Mouse (Mus musculus): ENCODE data around the gene Gm266. TPM values are rescaled to one million over a fixed set of nuclear protein-coding genes. Genes with fewer than 3 reads are reported as not detected.
A peak's percentile ranks its signal among the peaks of the same experiment; 100 is the strongest.
"Not testable (repeated sequence)": the region's sequence is repeated elsewhere in the genome, so short reads cannot be mapped to it uniquely, and the experiment has no call there.

Gm266 gene
- polyA plus RNA-seq, 1 experiment: 1.7 TPM

DNA sequence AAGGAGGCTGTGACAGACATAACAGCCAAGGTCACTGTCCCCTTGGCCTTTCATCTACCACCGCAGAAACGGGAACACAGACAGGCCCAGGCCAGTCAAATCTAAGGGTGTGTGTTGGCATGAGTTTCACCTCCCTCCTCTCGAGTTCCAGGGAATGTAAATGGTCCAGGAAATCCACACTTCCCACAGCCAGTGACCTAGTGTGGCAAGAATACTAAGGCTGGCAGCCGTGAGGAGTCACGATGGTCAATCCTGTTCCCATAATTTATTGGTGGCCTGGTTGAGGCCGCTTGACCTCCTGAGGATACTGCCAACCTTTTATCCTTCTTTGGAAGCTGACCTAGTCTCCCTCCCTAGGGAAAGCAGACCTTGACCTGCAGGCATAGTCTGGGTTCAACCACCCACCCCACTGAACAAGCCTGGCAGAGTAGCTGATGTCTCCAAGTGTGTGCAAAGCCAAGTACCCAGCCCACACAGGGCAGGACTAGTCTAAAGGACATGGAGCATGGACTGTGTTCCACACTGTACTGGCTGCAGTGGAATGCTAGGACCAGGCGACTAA is 28.7 kb upstream of the Gm266 start:
- Histone ChIP-seq H3K36me3 (ENCODE audit: control insufficient read depth, insufficient read depth, low read length) (no peaks in the 10 kb centered on the region), H3K27me3 (ENCODE audit: control insufficient read depth, insufficient read depth, low read length) (no peaks in the 10 kb centered on the region), H3K27ac (ENCODE audit: control insufficient read depth, insufficient read depth, low read depth, low read length) (peak overlapping the region; percentile 63), H3K4me1 (ENCODE audit: control insufficient read depth, insufficient read depth, low read length) (no peaks in the 10 kb centered on the region), H3K4me3 (ENCODE audit: control insufficient read depth, low read depth, low read length) (no peak overlapping the region)
- TF ChIP-seq CTCF (IDR thresholded peaks at IDR 0.05; ENCODE audit: control insufficient read depth, insufficient read depth, insufficient replicate concordance, low read depth, low read length) (no peak), POLR2A (IDR thresholded peaks at IDR 0.05; ENCODE audit: control insufficient read depth, low read depth, low read length) (no peak)

DNA sequence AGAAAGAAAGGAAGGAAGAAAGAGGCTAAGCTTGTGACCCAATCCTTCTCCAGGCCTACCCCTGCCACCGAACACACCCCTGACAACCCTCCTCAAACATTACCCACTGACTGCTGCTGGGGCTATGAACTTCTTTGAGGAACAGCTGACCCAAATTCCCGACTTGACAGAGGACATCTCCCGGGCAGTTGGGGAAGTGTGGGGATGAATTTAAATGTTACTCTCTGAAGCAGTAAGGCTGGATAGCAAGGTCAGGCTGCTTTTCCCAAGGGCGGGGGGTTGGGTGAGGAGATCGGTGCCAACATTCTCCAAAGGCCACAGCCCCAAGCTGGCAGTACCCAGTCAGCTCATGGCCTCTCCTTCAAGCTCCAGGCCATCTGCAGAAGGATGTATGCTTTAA is 28.1 kb upstream of the Gm266 start:
- Histone ChIP-seq H3K4me3 (ENCODE audit: control insufficient read depth, low read depth, low read length) (no peak overlapping the region), H3K36me3 (ENCODE audit: control insufficient read depth, insufficient read depth, low read length) (no peaks in the 10 kb centered on the region), H3K4me1 (ENCODE audit: control insufficient read depth, insufficient read depth, low read length) (no peaks in the 10 kb centered on the region), H3K27me3 (ENCODE audit: control insufficient read depth, insufficient read depth, low read length) (no peaks in the 10 kb centered on the region), H3K27ac (ENCODE audit: control insufficient read depth, insufficient read depth, low read depth, low read length) (0 out of 2 replicates have a peak overlapping the region, but pooled peaks have one; percentile 63)
- TF ChIP-seq CTCF (IDR thresholded peaks at IDR 0.05; ENCODE audit: control insufficient read depth, insufficient read depth, insufficient replicate concordance, low read depth, low read length): no peak
- no peak for TF ChIP-seq POLR2A (IDR thresholded peaks at IDR 0.05; ENCODE audit: control insufficient read depth, low read depth, low read length)

DNA sequence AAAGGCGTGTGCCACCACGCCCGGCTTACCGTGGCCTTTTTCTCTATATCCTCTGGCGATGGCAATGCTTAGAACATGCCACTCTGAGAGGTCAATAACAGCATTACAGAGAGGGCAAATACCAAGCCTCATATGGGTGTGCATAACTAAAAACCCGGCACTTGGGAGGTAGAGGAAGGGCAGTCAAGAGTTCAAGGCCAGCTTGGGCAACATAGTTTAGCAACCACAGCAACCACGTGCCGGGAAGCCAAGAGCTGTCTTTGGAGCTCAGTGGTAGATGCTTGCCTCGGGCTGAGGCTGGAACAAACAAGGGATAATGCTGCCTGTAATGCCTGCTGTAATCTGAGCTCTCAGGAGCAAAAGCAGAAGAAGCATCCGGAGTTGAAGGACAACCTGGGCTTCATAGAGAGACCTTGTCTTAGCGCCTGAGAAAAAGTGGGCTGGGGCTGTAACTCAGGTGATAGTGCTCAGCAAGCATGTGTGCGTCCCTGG is 27.0 kb upstream of the Gm266 start:
- Histone ChIP-seq H3K27ac (ENCODE audit: control insufficient read depth, insufficient read depth, low read depth, low read length) (no peak overlapping the region), H3K4me3 (ENCODE audit: control insufficient read depth, low read depth, low read length) (no peak overlapping the region), H3K27me3 (ENCODE audit: control insufficient read depth, insufficient read depth, low read length) (no peaks in the 10 kb centered on the region), H3K4me1 (ENCODE audit: control insufficient read depth, insufficient read depth, low read length) (no peaks in the 10 kb centered on the region), H3K36me3 (ENCODE audit: control insufficient read depth, insufficient read depth, low read length) (no peaks in the 10 kb centered on the region)
- TF ChIP-seq CTCF (IDR thresholded peaks at IDR 0.05; ENCODE audit: control insufficient read depth, insufficient read depth, insufficient replicate concordance, low read depth, low read length) (no peak), POLR2A (IDR thresholded peaks at IDR 0.05; ENCODE audit: control insufficient read depth, low read depth, low read length) (no peak)

DNA sequence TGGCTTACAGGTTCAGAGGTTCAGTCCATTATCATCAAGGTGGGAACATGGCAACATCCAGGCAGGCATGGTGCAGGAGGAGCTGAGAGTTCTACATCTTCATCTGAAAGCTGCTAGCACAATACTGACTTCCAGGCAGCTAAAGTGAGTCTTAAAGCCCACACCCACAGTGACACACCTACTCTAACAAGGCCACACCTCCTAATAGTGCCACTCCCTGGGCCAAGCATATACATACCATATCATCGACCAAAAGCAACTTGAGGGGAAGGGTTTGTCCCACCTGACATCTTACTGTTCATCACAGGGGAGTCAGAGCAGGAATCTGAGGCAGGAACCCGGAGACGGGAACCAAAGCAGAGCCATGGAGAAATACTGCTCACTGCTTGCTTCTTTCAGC is 22.8 kb upstream of the Gm266 start:
- not testable (repeated sequence) for H3K27me3 ChIP-seq (ENCODE audit: control insufficient read depth, insufficient read depth, low read length); H3K27ac ChIP-seq (ENCODE audit: control insufficient read depth, insufficient read depth, low read depth, low read length); H3K4me3 ChIP-seq (ENCODE audit: control insufficient read depth, low read depth, low read length); H3K4me1 ChIP-seq (ENCODE audit: control insufficient read depth, insufficient read depth, low read length); H3K36me3 ChIP-seq (ENCODE audit: control insufficient read depth, insufficient read depth, low read length)

DNA sequence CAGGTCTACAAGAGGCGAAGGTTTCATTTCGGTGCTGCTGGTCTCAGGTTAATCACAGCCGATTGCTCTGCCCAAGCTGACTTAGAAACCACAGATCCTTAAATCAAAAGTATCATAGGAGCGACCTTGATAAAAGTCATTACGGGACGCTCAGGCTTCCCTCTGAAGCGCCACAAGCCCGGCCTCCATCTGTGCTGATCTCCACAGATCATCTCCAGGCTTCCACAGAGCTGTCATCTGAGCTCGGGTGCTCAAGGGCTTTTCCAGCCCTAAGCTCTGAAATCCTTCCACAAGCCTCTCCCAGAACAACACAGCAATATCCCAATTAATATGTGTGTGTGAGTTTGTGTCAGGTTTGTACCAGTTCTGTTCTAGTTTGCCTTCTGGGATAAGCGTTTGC is 22.3 kb upstream of the Gm266 start:
- no peak overlapping the region for H3K4me3 ChIP-seq (ENCODE audit: control insufficient read depth, low read depth, low read length)
- H3K4me1 ChIP-seq (ENCODE audit: control insufficient read depth, insufficient read depth, low read length): no peaks in the 10 kb centered on the region; the same call in 1 of the 2 replicates
- H3K27me3 ChIP-seq (ENCODE audit: control insufficient read depth, insufficient read depth, low read length): no peaks in the 10 kb centered on the region
- no peak overlapping the region for H3K27ac ChIP-seq (ENCODE audit: control insufficient read depth, insufficient read depth, low read depth, low read length)
- H3K36me3 ChIP-seq (ENCODE audit: control insufficient read depth, insufficient read depth, low read length): no peaks in the 10 kb centered on the region
- no peak for TF ChIP-seq CTCF (IDR thresholded peaks at IDR 0.05; ENCODE audit: control insufficient read depth, insufficient read depth, insufficient replicate concordance, low read depth, low read length)
- TF ChIP-seq POLR2A (IDR thresholded peaks at IDR 0.05; ENCODE audit: control insufficient read depth, low read depth, low read length): no peak

DNA sequence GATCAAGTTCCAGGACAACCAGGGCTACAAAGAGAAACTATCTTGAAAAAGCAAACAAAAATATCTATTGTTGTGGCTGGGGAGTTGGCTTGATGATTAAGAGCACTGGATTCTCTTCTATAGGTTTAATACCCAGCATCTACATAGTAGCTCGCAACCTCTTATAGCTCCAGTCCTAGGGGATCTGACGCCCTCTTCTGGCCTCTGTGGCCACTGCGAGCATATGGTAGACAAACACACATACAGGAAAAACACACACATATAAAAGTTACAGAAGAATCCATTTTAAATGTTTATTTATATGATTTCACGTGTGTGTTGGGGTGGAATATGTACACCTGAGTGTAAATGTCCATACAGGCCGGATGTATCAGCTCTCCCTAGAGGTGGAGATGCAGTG is 21.4 kb upstream of the Gm266 start:
- H3K36me3 ChIP-seq (ENCODE audit: control insufficient read depth, insufficient read depth, low read length): no peaks in the 10 kb centered on the region
- H3K27me3 ChIP-seq (ENCODE audit: control insufficient read depth, insufficient read depth, low read length): no peaks in the 10 kb centered on the region
- no peak overlapping the region for H3K4me3 ChIP-seq (ENCODE audit: control insufficient read depth, low read depth, low read length)
- H3K27ac ChIP-seq (ENCODE audit: control insufficient read depth, insufficient read depth, low read depth, low read length): no peak overlapping the region
- H3K4me1 ChIP-seq (ENCODE audit: control insufficient read depth, insufficient read depth, low read length): no peaks in the 10 kb centered on the region; the same call in 1 of the 2 replicates
- no peak for TF ChIP-seq CTCF (IDR thresholded peaks at IDR 0.05; ENCODE audit: control insufficient read depth, insufficient read depth, insufficient replicate concordance, low read depth, low read length)

DNA sequence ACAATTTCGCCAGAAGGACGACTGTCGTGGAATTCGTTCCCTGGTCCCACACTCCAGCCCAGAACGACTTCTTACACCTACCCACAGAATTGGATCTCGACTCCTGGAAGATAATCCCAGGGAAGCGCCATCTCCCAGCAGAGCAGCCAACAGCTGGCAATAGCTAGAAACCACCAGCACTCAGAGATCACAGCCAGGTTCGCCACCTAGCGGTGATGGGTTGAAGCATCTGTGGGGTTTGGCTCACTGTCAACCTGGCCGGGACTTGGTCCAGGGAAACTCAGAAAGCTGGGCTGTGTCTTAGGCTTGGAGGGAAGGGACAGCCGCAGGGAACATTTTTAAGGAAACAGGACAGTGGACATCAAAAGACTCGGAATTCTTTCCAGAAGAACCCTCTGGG is 19.3 kb upstream of the Gm266 start:
- no peaks in the 10 kb centered on the region for H3K36me3 ChIP-seq (ENCODE audit: control insufficient read depth, insufficient read depth, low read length)
- H3K27me3 ChIP-seq (ENCODE audit: control insufficient read depth, insufficient read depth, low read length): no peaks in the 10 kb centered on the region
- no peak overlapping the region for H3K27ac ChIP-seq (ENCODE audit: control insufficient read depth, insufficient read depth, low read depth, low read length)
- no peak for TF ChIP-seq POLR2A (IDR thresholded peaks at IDR 0.05; ENCODE audit: control insufficient read depth, low read depth, low read length)
- TF ChIP-seq CTCF (IDR thresholded peaks at IDR 0.05; ENCODE audit: control insufficient read depth, insufficient read depth, insufficient replicate concordance, low read depth, low read length): peak; percentile 85; the same call in 1 of the 2 replicates
- H3K4me1 ChIP-seq (ENCODE audit: control insufficient read depth, insufficient read depth, low read length): peaks cover 7% of the 10 kb centered on the region
- H3K4me3 ChIP-seq (ENCODE audit: control insufficient read depth, low read depth, low read length): no peak overlapping the region; the same call in 1 of the 2 replicates

DNA sequence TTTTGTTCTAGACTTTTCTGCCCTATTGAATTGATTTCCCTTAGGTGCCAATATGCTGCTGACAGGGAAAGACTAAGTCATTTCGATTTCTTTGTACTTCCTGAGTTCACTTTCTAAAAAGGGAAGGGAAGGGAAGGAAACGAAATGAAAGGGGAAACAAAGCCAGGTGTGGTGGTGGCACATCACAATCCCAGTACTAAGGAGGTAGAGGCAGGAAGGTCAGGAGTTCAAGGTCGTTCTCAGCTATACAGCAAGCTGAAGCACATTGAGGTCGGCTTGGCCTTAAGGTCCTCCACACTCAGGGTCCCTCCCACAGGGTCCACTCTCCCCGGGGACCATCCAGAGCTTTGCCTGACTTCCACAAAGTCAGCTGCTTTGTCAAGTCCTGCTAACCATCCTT is 17.9 kb upstream of the Gm266 start:
- no peaks in the 10 kb centered on the region for H3K36me3 ChIP-seq (ENCODE audit: control insufficient read depth, insufficient read depth, low read length)
- H3K27ac ChIP-seq (ENCODE audit: control insufficient read depth, insufficient read depth, low read depth, low read length): no peak overlapping the region
- peaks cover 7% of the 10 kb centered on the region for H3K4me1 ChIP-seq (ENCODE audit: control insufficient read depth, insufficient read depth, low read length)
- TF ChIP-seq POLR2A (IDR thresholded peaks at IDR 0.05; ENCODE audit: control insufficient read depth, low read depth, low read length) (no peak), CTCF (IDR thresholded peaks at IDR 0.05; ENCODE audit: control insufficient read depth, insufficient read depth, insufficient replicate concordance, low read depth, low read length) (no peak)
- no peak overlapping the region for H3K4me3 ChIP-seq (ENCODE audit: control insufficient read depth, low read depth, low read length)
- no peaks in the 10 kb centered on the region for H3K27me3 ChIP-seq (ENCODE audit: control insufficient read depth, insufficient read depth, low read length)

Measured in testis, adult 2 months (tissue).